Comparison of ENCODE assay signal across 13 mouse cellular contexts in genomic region chr12:24580996-24581683, GRCm38 (mm10). TPM values are rescaled to one million over a fixed set of nuclear protein-coding genes. Genes with fewer than 3 reads are reported as not detected.
DNase-seq lines count a peak whose midpoint lies in the region; ATAC-seq and TF ChIP-seq lines count a peak whose summit lies in the region.
"Had no signal": no experiment of that assay in that cellular context is flagged by ENCODE, and none has a peak within 500 bp of the region (broad histone marks: within the 10 kb centered on the region; RNA-seq: fewer than 3 reads in every experiment).

No protein-coding gene starts in this region.

- no peaks in the 10 kb centered on the region for H3K27me3 ChIP-seq in forebrain, embryonic 16.5 days (replicated peaks; ENCODE audit: control insufficient read depth, insufficient read depth, low read length)
- H3K27me3 ChIP-seq in forebrain, embryonic 10.5 days (ENCODE audit: poor library complexity, severe bottlenecking) = 0 out of 2 replicates have a peak, but pooled peaks cover 2% of the 10 kb centered on the region
- H3K27me3 ChIP-seq in hindbrain, postnatal 0 days (ENCODE audit: insufficient read depth, low read length) = no peaks in the 10 kb centered on the region
- H3K27me3 ChIP-seq in liver, embryonic 14.5 days (ENCODE audit: control insufficient read depth, insufficient read depth, low read length) = no peaks in the 10 kb centered on the region; the same call in 1 of the 2 replicates
- H3K27me3 ChIP-seq: megakaryocyte, embryonic 14.5 days had no signal

- no peaks in the 10 kb centered on the region for H3K9me3 ChIP-seq in forebrain, embryonic 16.5 days (ENCODE audit: control insufficient read depth, low read length)
- no peaks in the 10 kb centered on the region for H3K9me3 ChIP-seq in forebrain, embryonic 10.5 days
- H3K9me3 ChIP-seq in hindbrain, postnatal 0 days (ENCODE audit: low read length) = no peaks in the 10 kb centered on the region
- H3K9me3 ChIP-seq in liver, embryonic 14.5 days (ENCODE audit: control insufficient read depth, low read length) = no peaks in the 10 kb centered on the region
- H3K9me3 ChIP-seq: megakaryocyte, embryonic 14.5 days had no signal

- WGBS in forebrain, embryonic 16.5 days = 77% methylated on average over 14 of the region's 14 CpGs
- WGBS in forebrain, embryonic 10.5 days = 89% methylated on average over 14 of the region's 14 CpGs
- WGBS in hindbrain, postnatal 0 days = 47% methylated on average over 14 of the region's 14 CpGs
- 60% methylated on average over 14 of the region's 14 CpGs for WGBS in liver, embryonic 14.5 days (ENCODE audit: insufficient replicate concordance)

- peak; percentile 88 for TF ChIP-seq EP300 in liver, embryonic 14.5 days (IDR thresholded peaks at IDR 0.05; ENCODE audit: low read depth)

- H3K9ac ChIP-seq in forebrain, embryonic 16.5 days (replicated peaks; ENCODE audit: low read depth, low read length) = no peak overlapping the region
- H3K9ac ChIP-seq in hindbrain, postnatal 0 days (replicated peaks; ENCODE audit: low read length) = no peak overlapping the region
- H3K9ac ChIP-seq in liver, embryonic 14.5 days (replicated peaks) = no peak overlapping the region; the same call in 1 of the 2 replicates

- peak; percentile 57; the same call in 1 of the 2 replicates for ATAC-seq in forebrain, embryonic 16.5 days
- ATAC-seq in hindbrain, postnatal 0 days = peak; percentile 68
- peak; percentile 89 for ATAC-seq in liver, embryonic 14.5 days (ENCODE audit: insufficient read depth)

- H3K4me2 ChIP-seq in forebrain, embryonic 16.5 days (ENCODE audit: low read length) = no peak overlapping the region
- H3K4me2 ChIP-seq in hindbrain, postnatal 0 days (ENCODE audit: low read depth, low read length) = no peak overlapping the region
- peak overlapping the region; percentile 59 for H3K4me2 ChIP-seq in liver, embryonic 14.5 days (ENCODE audit: low read depth)

- H3K27ac ChIP-seq in forebrain, embryonic 16.5 days (ENCODE audit: low read length) = no peak overlapping the region
- H3K27ac ChIP-seq in forebrain, embryonic 10.5 days = no peak overlapping the region
- H3K27ac ChIP-seq in hindbrain, postnatal 0 days = no peak overlapping the region
- peak overlapping the region; percentile 46 for H3K27ac ChIP-seq in liver, embryonic 14.5 days
- H3K27ac ChIP-seq: stomach, postnatal 0 days had no signal

- DNase-seq in forebrain, embryonic 10.5 days (ENCODE audit: extremely low spot score, low spot score) = no peak
- peak; percentile 74 for DNase-seq in brain, adult 2 months (ENCODE audit: low read depth, low spot score)
- DNase-seq in hindbrain, postnatal 0 days (ENCODE audit: low spot score) = peak; percentile 45
- DNase-seq in liver, embryonic 14.5 days (ENCODE audit: low read depth in 3 of 3, low spot score in 3 of 3) = peak; percentile 58 to 72 (median 59)
- no peak for DNase-seq in ovary, adult 18-20 months (ENCODE audit: low spot score)
- no peak for DNase-seq in kidney, adult 11 months
- DNase-seq in adrenal gland, adult 18-20 months (ENCODE audit: low spot score in 2 of 2) = no peak
- DNase-seq: cerebellum, adult 11-12 months; kidney, postnatal 4 days; lung, adult 18-20 months had no signal

- H3K36me3 ChIP-seq in forebrain, embryonic 16.5 days (ENCODE audit: control insufficient read depth, insufficient read depth) = no peaks in the 10 kb centered on the region
- H3K36me3 ChIP-seq in forebrain, embryonic 10.5 days (replicated peaks) = no peaks in the 10 kb centered on the region
- H3K36me3 ChIP-seq in hindbrain, postnatal 0 days (ENCODE audit: insufficient read depth, low read length) = no peaks in the 10 kb centered on the region
- H3K36me3 ChIP-seq in liver, embryonic 14.5 days (replicated peaks; ENCODE audit: control insufficient read depth, insufficient read depth, low read depth) = no peaks in the 10 kb centered on the region

- H3K4me1 ChIP-seq in forebrain, embryonic 16.5 days (replicated peaks; ENCODE audit: control insufficient read depth, insufficient read depth, low read length) = no peaks in the 10 kb centered on the region
- H3K4me1 ChIP-seq in forebrain, embryonic 10.5 days = no peaks in the 10 kb centered on the region
- 0 out of 2 replicates have a peak, but pooled peaks cover 4% of the 10 kb centered on the region for H3K4me1 ChIP-seq in hindbrain, postnatal 0 days (ENCODE audit: insufficient read depth, low read length)
- peaks cover 20 to 25% of the 10 kb centered on the region in 2 experiments for H3K4me1 ChIP-seq in liver, embryonic 14.5 days (replicated peaks; ENCODE audit: control insufficient read depth in 2 of 2, insufficient read depth in 2 of 2, low read length in 1 of 2)

- H3K4me3 ChIP-seq in forebrain, embryonic 16.5 days (replicated peaks; ENCODE audit: low read length) = no peak overlapping the region
- no peak overlapping the region for H3K4me3 ChIP-seq in forebrain, embryonic 10.5 days
- no peak overlapping the region for H3K4me3 ChIP-seq in hindbrain, postnatal 0 days (ENCODE audit: low read length)
- no peak overlapping the region for H3K4me3 ChIP-seq in liver, embryonic 14.5 days (ENCODE audit: insufficient read depth in 1 of 2, low read depth in 2 of 2, low read length in 2 of 2)
- H3K4me3 ChIP-seq: megakaryocyte, embryonic 14.5 days had no signal

- TF ChIP-seq CTCF in hindbrain, postnatal 0 days (IDR thresholded peaks at IDR 0.05; ENCODE audit: low read depth) = no peak
- TF ChIP-seq CTCF in liver, embryonic 14.5 days (IDR thresholded peaks at IDR 0.05; ENCODE audit: low read depth) = no peak

RNA-seq across cellular contexts. Expression of gene Grhl1, which starts 9.1 kb away (rescaled TPM):
- 0.89 and 1.0 TPM in 2 replicates for polyA plus RNA-seq in forebrain, embryonic 16.5 days (2015; fragmentation: Nextera tagmentation; extraction: Ambion mirVana)
- 0.31 and 0.40 TPM in 2 replicates for polyA plus RNA-seq in forebrain, embryonic 10.5 days (2016; fragmentation: Nextera tagmentation; extraction: Ambion mirVana)
- 1.3 and 1.5 TPM in 2 replicates for total RNA-seq in hindbrain, postnatal 0 days (2014; rRNA removed)
- 1.2 and 1.4 TPM in 2 replicates for polyA plus RNA-seq in hindbrain, postnatal 0 days (2015; fragmentation: Nextera tagmentation; extraction: Ambion mirVana)
- polyA plus RNA-seq in liver, embryonic 14.5 days (2012; rRNA removed) = 0.37 and 0.45 TPM in 2 replicates
- 0.20 and 0.43 TPM in 2 replicates for polyA plus RNA-seq in liver, embryonic 14.5 days (2014; fragmentation: Nextera tagmentation; extraction: Ambion mirVana)
- 1 to 10 TPM in 1 of 2 experiments, under 1 TPM in 1; 0.89 to 1.7 TPM for total RNA-seq in adrenal gland, adult 18-20 months (2021)

Comparison
In these comparisons a context has a peak if more than half of its experiments do, and no peak if none do; other contexts are left out.
1. DNase-seq: peak in brain, adult 2 months (single experiment), hindbrain, postnatal 0 days (single experiment) and liver, embryonic 14.5 days (3 of 3); none in forebrain, embryonic 10.5 days (single experiment), ovary, adult 18-20 months (single experiment), kidney, adult 11 months (single experiment) and adrenal gland, adult 18-20 months (0 of 2).
2. Peak in every context shown above with its lines, with median percentiles within 50 percentile points of each other: ATAC-seq.